Mouse (Mus musculus) lung, postnatal 0 days (tissue): ENCODE data around the gene Lypd6b.

Source experiments
- CTCF ChIP-seq: IDR thresholded peaks from 2 replicates; pipeline ENCODE4 v1.5.1; 2016; ENCODE audit warnings: antibody characterized with exemption, mild to moderate bottlenecking
- EP300 ChIP-seq: IDR thresholded peaks from 2 replicates; pipeline ENCODE4 v1.6.1; 2016; ENCODE audit warnings: antibody characterized with exemption, mild to moderate bottlenecking, control low read depth

GRCm38 (mm10) chr2:49753062-49753461, 34.4 kb upstream of the Lypd6b start:
- TF ChIP-seq CTCF (no peak), EP300 (no peak)
